Mouse (Mus musculus) monocyte, adult 5-6 weeks (primary cell): ENCODE data around the gene Ccdc125. TPM values are rescaled to one million over a fixed set of nuclear protein-coding genes. Genes with fewer than 3 reads are reported as not detected.
"Not testable (repeated sequence)": the region's sequence is repeated elsewhere in the genome, so short reads cannot be mapped to it uniquely, and the experiment has no call there.

ENCODE experiments used
- ATAC-seq: fragments of 153-309, 156-312 bp; replicated peaks from 2 replicates; pipeline ENCODE4 v1.8.0; 2017; ENCODE audit warnings: mild to moderate bottlenecking; ENCODE audit not compliant: low TSS enrichment, insufficient number of reproducible peaks, severe bottlenecking, poor library complexity, low FRiP score
- total RNA-seq: library from RNA; stranded (forward); fragments of 200-1000, 200-491, 200-594 nt; gene quantifications from 3 replicates; pipeline ENCODE4 v1.2.3, GENCODE M21; 2017

Gene Ccdc125
- total RNA-seq, 1 experiment from 2014 or later, result 51.2 TPM

DNA sequence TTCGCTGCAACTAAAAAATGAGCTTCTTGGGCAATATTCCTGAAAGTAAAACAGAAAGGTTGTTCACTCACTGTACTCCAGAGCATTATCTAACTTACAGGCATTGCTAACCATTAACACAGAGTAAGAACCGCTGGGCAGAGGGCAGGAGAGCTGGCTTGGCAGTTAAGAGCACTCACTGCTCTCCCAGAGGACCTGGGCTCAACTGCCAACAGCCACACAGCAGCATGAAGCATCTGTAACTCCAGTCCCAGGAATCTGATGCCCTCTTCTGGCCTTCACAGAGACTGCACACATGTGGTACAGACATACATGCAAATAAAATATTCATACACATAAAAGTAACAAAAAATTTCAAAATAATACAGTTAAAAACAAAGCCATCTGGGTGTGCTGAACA, 34.0 kb downstream of the Ccdc125 start:
- ATAC-seq, result no peak

- no peak for ATAC-seq
Measured at GRCm38 (mm10) chr13:100706206-100706605, 36.7 kb downstream of the Ccdc125 start.

GRCm38 (mm10) chr13:100715467-100715866, 46.0 kb downstream of the Ccdc125 start:
- ATAC-seq, result no peak

GRCm38 (mm10) chr13:100721656-100722055, 52.1 kb downstream of the Ccdc125 start:
- ATAC-seq, result no peak

- no peak for ATAC-seq
Measured at GRCm38 (mm10) chr13:100724051-100724754, 54.7 kb downstream of the Ccdc125 start.

GRCm38 (mm10) chr13:100725194-100725593, 55.7 kb downstream of the Ccdc125 start:
- ATAC-seq, result no peak

- no peak for ATAC-seq
Measured at GRCm38 (mm10) chr13:100728086-100728485, 58.6 kb downstream of the Ccdc125 start.

DNA sequence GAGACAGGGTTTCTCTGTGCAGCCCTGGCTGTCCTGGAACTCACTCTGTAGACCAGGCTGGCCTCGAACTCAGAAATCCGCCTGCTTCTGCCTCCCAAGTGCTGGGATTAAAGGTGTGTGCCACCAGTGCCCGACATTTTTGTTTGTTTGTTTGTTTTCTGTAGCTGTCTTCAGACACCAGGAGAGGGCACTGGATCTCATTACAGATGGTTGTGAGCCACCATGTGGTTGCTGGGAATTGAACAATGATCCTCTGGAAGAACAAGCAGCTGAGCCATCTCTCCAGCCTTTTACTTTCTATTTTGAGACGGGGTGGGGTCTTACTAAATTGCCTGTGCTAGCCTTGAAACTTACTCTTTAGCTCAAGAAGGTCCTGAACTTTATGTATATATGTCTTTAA, 59.0 kb downstream of the Ccdc125 start:
- ATAC-seq, result not testable (repeated sequence)

DNA sequence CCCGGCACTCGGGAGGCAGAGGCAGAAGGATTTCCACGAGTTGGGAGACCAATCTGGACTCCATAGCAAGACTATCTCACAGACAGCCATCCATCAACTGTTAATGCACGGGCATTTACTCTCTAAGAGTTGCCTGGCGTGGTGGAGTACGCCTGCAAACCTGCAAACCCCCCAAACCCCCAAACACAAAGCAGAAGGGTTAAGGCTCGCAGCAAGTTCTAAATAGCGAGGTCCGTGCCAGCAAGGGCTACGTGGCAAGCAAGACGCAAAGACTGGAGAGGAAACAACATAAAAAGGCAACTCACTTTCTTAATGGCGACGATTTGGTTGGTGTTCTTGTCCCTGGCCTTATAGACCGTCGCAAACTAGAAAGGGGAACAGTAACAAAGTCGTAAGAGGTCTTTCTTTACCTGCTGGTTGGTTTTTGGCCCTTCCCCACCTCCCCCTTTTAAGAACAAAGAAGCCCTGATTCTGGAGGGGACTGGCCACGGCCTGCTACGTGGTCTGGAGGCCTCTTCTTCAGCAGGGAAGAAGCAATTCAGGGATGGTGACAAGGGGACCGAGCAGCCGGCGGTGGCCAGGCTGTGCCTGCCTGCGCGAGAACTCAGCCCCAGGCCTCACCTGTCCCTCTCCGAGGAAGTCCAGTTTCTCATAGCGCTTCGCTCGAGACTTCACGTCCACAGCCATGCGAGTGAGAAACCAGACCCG, 60.8 kb downstream of the Ccdc125 start:
- peak; percentile 54 for ATAC-seq

DNA sequence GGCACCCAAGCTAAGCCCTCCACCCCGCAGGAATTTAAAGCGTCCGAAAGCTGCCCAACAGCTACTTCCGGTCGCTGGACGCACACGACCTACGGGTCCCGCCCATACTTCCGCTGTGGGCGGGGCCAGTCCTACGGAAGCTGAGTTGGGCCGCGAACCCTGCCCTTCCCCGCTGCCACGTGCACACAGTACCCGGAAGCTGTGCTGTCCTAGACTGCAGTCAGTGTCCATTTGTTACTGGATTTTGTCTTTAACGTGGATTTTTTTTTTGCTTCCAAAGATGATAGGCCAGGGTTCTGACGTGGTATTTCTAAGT, 61.3 kb downstream of the Ccdc125 start, which contains the start of gene Cdk7:
Gene Cdk7, minus strand, starts transcription at position 79 of the 316 bp plus-strand sequence.
- peak; percentile 100 for ATAC-seq

DNA sequence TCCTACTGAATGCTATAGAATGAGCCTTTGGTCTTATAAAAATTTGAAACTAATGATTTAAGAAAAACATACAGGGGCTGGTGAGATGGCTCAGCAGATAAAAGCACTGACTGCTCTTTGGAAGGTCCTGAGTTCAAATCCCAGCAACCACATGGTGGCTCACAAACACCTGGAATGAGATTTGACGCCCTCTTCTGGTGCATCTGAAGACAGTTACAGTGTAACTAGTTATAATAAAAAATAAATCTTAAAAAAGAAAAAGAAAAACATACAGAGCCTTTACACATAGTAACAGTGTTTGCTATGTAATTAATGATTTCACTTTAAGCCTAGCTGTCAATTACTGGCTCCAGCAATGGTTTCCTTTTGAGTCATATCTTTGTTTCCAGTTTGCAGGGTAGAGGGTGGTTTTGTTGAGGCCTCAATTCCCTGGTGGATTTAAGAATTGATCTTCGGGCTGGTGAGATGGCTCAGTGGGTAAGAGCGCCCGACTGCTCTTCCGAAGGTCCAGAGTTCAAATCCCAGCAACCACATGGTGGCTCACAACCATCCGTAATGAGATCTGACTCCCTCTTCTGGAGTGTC, 62.0 kb downstream of the Ccdc125 start:
- not testable (repeated sequence) for ATAC-seq

DNA sequence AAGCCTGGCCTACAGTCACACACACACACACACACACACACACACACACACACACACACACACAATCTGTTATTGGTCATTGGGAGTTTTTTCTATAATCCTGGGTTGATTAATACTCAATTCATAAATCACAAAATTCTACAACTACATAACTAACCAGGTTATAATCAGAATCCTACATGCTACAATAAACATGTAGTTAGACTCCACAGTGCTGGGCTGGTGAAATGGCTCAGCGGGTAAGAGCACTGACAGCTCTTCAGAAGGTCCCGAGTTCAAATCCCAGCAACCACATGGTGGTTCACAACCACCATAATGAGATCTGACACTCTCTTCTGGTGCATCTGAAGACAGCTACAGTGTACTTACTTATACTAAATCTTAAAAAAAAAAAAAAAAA, 63.2 kb downstream of the Ccdc125 start:
- ATAC-seq, result no peak

GRCm38 (mm10) chr13:100742831-100743230, 73.3 kb downstream of the Ccdc125 start:
- ATAC-seq, result no peak

- ATAC-seq, result no peak
Measured at GRCm38 (mm10) chr13:100743346-100744035, 74.0 kb downstream of the Ccdc125 start.

GRCm38 (mm10) chr13:100744036-100744744, 74.7 kb downstream of the Ccdc125 start, which contains the start of gene Mrps36:
Gene Mrps36 (minus strand): TSS chr13:100744659.
- ATAC-seq, result peak; percentile 94

- ATAC-seq, result no peak
Measured at GRCm38 (mm10) chr13:100746090-100746489, 76.6 kb downstream of the Ccdc125 start.
